Mouse (Mus musculus) spleen, postnatal 4 days (tissue): Measurements from ENCODE around the gene Usp17la.
"Not testable (repeated sequence)": the region's sequence is repeated elsewhere in the genome, so short reads cannot be mapped to it uniquely, and the experiment has no call there.

Experiments used
- DNase-seq, 2 experiments: peaks; one replicate each; pipeline ENCODE4 v3.0.0; 2022; ENCODE audit warnings: low spot score in 2 of 2

The Usp17la gene

GRCm38 (mm10) chr7:104856709-104857108 is at the start of gene Usp17la:
Gene Usp17la, plus strand, starts transcription at chr7:104857009.
- not testable (repeated sequence) for DNase-seq

GRCm38 (mm10) chr7:104810335-104810734 is 46.5 kb upstream of the Usp17la start:
- not testable (repeated sequence) for DNase-seq

GRCm38 (mm10) chr7:104842503-104842902 is 14.3 kb upstream of the Usp17la start, which contains the start of gene Usp17lb:
Gene Usp17lb, minus strand, starts transcription at chr7:104842603.
- DNase-seq: no peak

- no peak for DNase-seq
Measured at GRCm38 (mm10) chr7:104843731-104844287, 13.0 kb upstream of the Usp17la start.

- DNase-seq: not testable (repeated sequence)
Measured at GRCm38 (mm10) chr7:104851546-104851945, 5.3 kb upstream of the Usp17la start.

GRCm38 (mm10) chr7:104855248-104855750 is 1.5 kb upstream of the Usp17la start:
- DNase-seq: no peak

- DNase-seq: no peak
Measured at GRCm38 (mm10) chr7:104857683-104858082, 874 bp downstream of the Usp17la start.

- DNase-seq: no peak
Measured at GRCm38 (mm10) chr7:104861381-104861780, 4.6 kb downstream of the Usp17la start.

- DNase-seq: no peak
Measured at GRCm38 (mm10) chr7:104877731-104878130, 20.9 kb downstream of the Usp17la start, which contains the start of gene Olfr665. Gene Olfr665, plus strand, starts transcription at chr7:104878031.

- DNase-seq: no peak
Measured at GRCm38 (mm10) chr7:104895852-104896251, 39.0 kb downstream of the Usp17la start, which contains the start of gene Olfr666. Gene Olfr666, minus strand, starts transcription at chr7:104895952.
